Mouse (Mus musculus): ENCODE data around the gene Hrnr. TPM values are rescaled to one million over a fixed set of nuclear protein-coding genes. Genes with fewer than 3 reads are reported as not detected.

Gene Hrnr
- polyA plus RNA-seq, 1 experiment from 2014 or later, result not detected

DNA sequence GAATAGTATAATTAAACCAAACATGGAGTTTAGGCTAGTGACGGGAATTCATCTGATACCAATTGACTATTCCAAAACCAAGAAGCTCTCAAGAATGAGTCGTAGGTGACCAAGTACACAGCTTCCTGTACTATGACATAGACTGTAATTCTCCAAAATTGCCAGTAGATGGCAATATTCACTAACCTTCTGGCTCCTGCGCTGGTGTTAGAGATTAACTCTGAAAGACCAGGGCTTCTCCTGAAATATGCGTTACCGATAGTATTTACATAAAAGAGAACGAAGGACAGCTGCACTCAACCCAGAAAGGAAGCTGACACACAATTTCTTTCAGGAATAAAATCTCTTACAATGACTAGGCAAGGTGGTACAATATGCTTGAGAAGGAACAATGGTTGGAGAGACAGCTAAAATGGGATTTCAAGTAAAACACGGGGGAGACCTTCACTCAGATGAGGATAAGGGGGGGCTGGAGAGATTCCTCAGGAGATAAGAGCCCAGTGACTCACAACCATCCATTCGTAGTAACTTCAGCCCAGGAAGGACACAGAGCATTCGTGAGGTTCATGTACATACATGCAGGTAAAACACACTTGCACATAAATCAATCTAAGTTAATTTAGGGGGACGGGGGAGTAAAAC lies 42.5 kb downstream of the Hrnr start:
- Histone ChIP-seq H3K9me3 (replicated peaks) (no peaks in the 10 kb centered on the region), H3K27me3 (no peaks in the 10 kb centered on the region), H3K4me3 (replicated peaks) (no peak overlapping the region), H3K27ac (replicated peaks) (no peak overlapping the region), H3K36me3 (replicated peaks) (no peaks in the 10 kb centered on the region), H3K4me2 (no peak overlapping the region), H3K4me1 (replicated peaks) (no peaks in the 10 kb centered on the region), H3K9ac (no peak overlapping the region)
- no peak for ATAC-seq (ENCODE audit: insufficient read depth)
- 11% methylated on average over 10 of the region's 10 CpGs for WGBS (ENCODE audit: insufficient replicate concordance)

DNA sequence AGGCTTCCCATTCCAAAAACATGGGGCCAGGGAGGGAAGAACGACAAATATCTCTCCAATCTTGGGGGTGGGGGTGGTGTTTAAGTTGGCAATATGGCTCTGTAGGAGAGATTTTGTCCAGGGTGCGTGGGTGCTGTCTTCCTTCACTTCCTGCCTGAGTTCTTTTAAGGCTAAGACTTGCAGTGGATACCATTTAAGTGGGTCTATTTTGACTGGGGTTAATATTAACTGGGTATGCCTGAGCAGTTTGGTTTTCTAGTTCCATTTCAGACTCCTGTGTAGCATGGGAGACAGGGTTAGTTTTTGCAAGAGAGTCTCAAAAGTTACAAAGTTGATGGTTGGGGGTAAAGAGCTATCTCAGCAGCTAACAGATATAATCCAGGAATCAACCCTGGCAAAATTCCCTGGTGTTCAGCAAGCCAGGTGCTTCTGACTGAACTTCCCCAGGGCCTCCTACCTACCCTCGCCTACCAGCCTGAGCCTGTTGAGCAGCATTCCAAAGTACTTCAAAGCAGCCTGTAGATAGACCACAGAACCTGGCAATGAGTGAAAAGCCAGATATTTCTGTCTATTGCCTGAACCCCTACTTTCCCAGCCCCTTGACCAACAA lies 47.5 kb downstream of the Hrnr start:
- H3K9ac ChIP-seq, result no peak overlapping the region
- peak overlapping the region; percentile 14; the same call in 1 of the 2 replicates for H3K27ac ChIP-seq (replicated peaks)
- no peak overlapping the region for H3K4me2 ChIP-seq
- no peaks in the 10 kb centered on the region for H3K9me3 ChIP-seq (replicated peaks)
- no peak for ATAC-seq (ENCODE audit: insufficient read depth)
- WGBS (ENCODE audit: insufficient replicate concordance), result 40% methylated on average over 3 of the region's 3 CpGs
- H3K4me3 ChIP-seq (replicated peaks), result no peak overlapping the region
- H3K4me1 ChIP-seq (replicated peaks), result no peaks in the 10 kb centered on the region
- no peaks in the 10 kb centered on the region for H3K36me3 ChIP-seq (replicated peaks)
- no peaks in the 10 kb centered on the region for H3K27me3 ChIP-seq

DNA sequence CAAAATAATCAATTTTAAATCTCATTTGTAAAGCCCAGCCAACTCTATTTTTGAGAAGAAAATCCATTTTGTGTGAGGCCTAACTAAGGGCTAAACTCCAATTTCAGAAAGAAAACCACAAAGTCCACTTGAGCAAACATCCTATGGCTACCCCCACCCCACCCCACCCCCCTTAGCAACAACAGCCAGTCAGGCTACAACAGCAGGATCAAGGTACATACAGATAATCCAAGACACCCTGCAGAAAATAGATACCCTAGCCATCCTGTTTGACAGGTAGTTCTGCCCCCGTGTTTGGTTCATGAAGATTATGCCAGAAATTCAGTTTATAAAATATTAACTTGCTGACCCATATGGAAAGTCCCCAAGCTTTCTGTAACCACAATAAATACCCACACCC lies 48.6 kb downstream of the Hrnr start:
- Histone ChIP-seq H3K4me1 (replicated peaks) (no peaks in the 10 kb centered on the region), H3K27ac (replicated peaks) (no peak overlapping the region), H3K27me3 (no peaks in the 10 kb centered on the region), H3K9ac (no peak overlapping the region), H3K4me3 (replicated peaks) (no peak overlapping the region), H3K9me3 (replicated peaks) (no peaks in the 10 kb centered on the region), H3K4me2 (no peak overlapping the region), H3K36me3 (replicated peaks) (no peaks in the 10 kb centered on the region)
- WGBS (ENCODE audit: insufficient replicate concordance), result 19% methylated on average over 1 of the region's 1 CpGs
- no peak for ATAC-seq (ENCODE audit: insufficient read depth)

DNA sequence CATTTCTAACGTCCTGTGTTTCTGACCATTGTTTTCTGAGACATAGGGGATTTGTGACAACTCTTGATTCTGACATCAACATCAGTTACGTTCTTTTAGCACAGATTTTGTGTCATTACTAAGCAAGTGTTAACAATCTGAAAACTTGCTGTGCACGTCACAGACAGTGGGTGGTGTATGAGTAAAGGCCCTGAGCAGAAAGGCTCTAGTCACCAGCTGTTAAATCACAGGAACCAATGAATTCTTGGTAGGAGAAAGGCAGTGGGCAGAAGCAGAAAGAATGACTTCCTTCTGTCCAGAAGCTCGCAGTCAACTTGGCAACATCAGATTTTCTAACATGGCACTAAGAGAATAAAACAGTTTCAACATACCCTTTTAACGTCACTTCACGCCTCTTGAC lies 53.9 kb downstream of the Hrnr start:
- Histone ChIP-seq H3K4me2 (no peak overlapping the region), H3K9me3 (replicated peaks) (no peaks in the 10 kb centered on the region), H3K36me3 (replicated peaks) (no peaks in the 10 kb centered on the region), H3K4me1 (replicated peaks) (no peaks in the 10 kb centered on the region), H3K9ac (no peak overlapping the region), H3K4me3 (replicated peaks) (no peak overlapping the region), H3K27ac (replicated peaks) (no peak overlapping the region), H3K27me3 (no peaks in the 10 kb centered on the region)
- WGBS (ENCODE audit: insufficient replicate concordance), result 50% methylated on average over 6 of the region's 6 CpGs
- no peak for ATAC-seq (ENCODE audit: insufficient read depth)

DNA sequence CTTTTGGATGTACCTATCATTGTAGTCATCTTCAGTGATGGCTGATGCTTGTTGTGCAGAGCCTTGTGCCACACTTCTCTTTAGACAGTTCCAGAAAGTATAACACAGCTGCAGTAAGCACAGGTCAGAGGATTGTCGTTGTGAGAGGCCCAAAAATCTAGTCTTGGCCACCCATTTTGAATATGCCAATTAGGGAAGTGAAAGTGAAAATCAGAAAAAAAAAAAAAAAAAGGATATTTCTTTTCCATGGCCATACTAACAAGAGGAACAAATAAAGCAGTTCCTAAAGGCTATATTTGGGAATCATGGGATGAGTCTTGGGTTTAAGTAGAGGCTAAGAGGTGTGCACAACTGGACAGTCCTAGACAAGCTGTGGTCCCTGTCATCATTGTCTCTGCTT lies 55.6 kb downstream of the Hrnr start:
- Histone ChIP-seq H3K4me2 (no peak overlapping the region), H3K9ac (no peak overlapping the region), H3K27me3 (no peaks in the 10 kb centered on the region), H3K36me3 (replicated peaks) (no peaks in the 10 kb centered on the region), H3K9me3 (replicated peaks) (no peaks in the 10 kb centered on the region), H3K4me3 (replicated peaks) (no peak overlapping the region), H3K4me1 (replicated peaks) (no peaks in the 10 kb centered on the region), H3K27ac (replicated peaks) (no peak overlapping the region)
- WGBS (ENCODE audit: insufficient replicate concordance), result 34% methylated on average over 1 of the region's 1 CpGs
- ATAC-seq (ENCODE audit: insufficient read depth), result no peak

DNA sequence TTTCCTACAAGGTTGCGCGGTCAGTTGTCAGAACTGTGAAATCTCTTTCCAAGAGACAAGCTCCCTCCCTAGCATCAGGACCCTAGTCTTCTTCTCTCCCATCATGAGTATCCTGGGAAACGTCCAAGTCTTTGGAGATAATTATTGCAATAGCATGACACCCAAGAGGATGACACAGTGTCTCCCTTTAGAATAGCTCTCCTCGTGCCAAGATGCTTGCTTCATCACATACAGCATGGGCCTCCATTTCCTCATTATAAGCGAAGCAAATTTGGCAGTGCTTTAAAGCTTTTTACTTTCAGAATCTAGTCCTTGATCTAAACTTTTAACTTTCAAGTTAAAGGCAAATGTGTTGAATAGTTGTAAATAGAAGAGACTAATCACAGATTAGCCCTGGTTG lies 56.1 kb downstream of the Hrnr start:
- H3K9ac ChIP-seq, result no peak overlapping the region
- no peak overlapping the region for H3K27ac ChIP-seq (replicated peaks)
- H3K4me1 ChIP-seq (replicated peaks), result 0 out of 2 replicates have a peak, but pooled peaks cover under 1% of the 10 kb centered on the region
- H3K27me3 ChIP-seq, result no peaks in the 10 kb centered on the region
- ATAC-seq (ENCODE audit: insufficient read depth), result no peak
- H3K9me3 ChIP-seq (replicated peaks), result no peaks in the 10 kb centered on the region
- no peak overlapping the region for H3K4me2 ChIP-seq
- 62% methylated on average over 5 of the region's 5 CpGs for WGBS (ENCODE audit: insufficient replicate concordance)
- no peaks in the 10 kb centered on the region for H3K36me3 ChIP-seq (replicated peaks)
- no peak overlapping the region for H3K4me3 ChIP-seq (replicated peaks)

DNA sequence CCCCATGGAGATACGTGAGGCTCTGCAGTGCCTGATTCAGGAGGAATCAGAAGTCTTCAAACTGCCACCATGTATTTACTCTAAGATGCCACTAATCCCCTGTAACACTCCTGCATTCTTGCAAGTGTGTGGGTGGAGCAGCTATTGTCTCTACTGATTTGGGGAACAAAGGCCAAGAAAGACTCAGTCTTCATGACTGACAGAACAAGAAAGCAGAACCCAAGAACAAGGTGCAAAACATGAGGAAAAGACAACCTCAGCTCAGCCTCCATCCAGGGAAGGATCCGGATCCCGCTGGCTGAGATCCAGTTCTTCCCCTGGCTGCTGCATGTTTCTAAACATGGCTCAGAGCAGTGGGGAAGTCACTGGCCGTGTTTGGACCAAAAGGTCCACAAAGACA lies 58.6 kb downstream of the Hrnr start:
- Histone ChIP-seq H3K4me3 (replicated peaks) (no peak overlapping the region), H3K4me2 (no peak overlapping the region), H3K9me3 (replicated peaks) (no peaks in the 10 kb centered on the region), H3K4me1 (replicated peaks) (0 out of 2 replicates have a peak, but pooled peaks cover 2% of the 10 kb centered on the region), H3K9ac (no peak overlapping the region), H3K27ac (replicated peaks) (no peak overlapping the region), H3K27me3 (no peaks in the 10 kb centered on the region), H3K36me3 (replicated peaks) (no peaks in the 10 kb centered on the region)
- WGBS (ENCODE audit: insufficient replicate concordance), result 55% methylated on average over 4 of the region's 4 CpGs
- ATAC-seq (ENCODE audit: insufficient read depth), result no peak

Other genes starting within 250 kb of the Hrnr start
- not detected in 2 replicates for gene Crnn, start 175.0 kb upstream of the Hrnr start, polyA plus RNA-seq (2015; fragmentation: Nextera tagmentation; extraction: Ambion mirVana)
- gene Flg2, start 122.5 kb upstream of the Hrnr start, polyA plus RNA-seq (2015; fragmentation: Nextera tagmentation; extraction: Ambion mirVana), result not detected in 2 replicates
- not detected in 2 replicates for gene Flg, start 46.2 kb upstream of the Hrnr start, polyA plus RNA-seq (2015; fragmentation: Nextera tagmentation; extraction: Ambion mirVana)
- not detected in 2 replicates for gene Rptn, start 74.0 kb downstream of the Hrnr start, polyA plus RNA-seq (2015; fragmentation: Nextera tagmentation; extraction: Ambion mirVana)
- 0.03 and 0.06 TPM in 2 replicates for gene Tchh, start 122.6 kb downstream of the Hrnr start, polyA plus RNA-seq (2015; fragmentation: Nextera tagmentation; extraction: Ambion mirVana)
- gene Tchhl1, start 149.0 kb downstream of the Hrnr start, polyA plus RNA-seq (2015; fragmentation: Nextera tagmentation; extraction: Ambion mirVana), result not detected in 2 replicates
- gene S100a11, start 200.7 kb downstream of the Hrnr start, polyA plus RNA-seq (2015; fragmentation: Nextera tagmentation; extraction: Ambion mirVana), result 167 and 201 TPM in 2 replicates
- 48.2 and 50.9 TPM in 2 replicates for gene S100a10, start 235.3 kb downstream of the Hrnr start, polyA plus RNA-seq (2015; fragmentation: Nextera tagmentation; extraction: Ambion mirVana)